Mouse (Mus musculus) kidney, adult 2 months (tissue): ENCODE results near the gene Pde6c. TPM values are rescaled to one million over a fixed set of nuclear protein-coding genes. Genes with fewer than 3 reads are reported as not detected.
A peak's percentile ranks its signal among the peaks of the same experiment; 100 is the strongest.

Experiments
- DNase-seq: peaks from one replicate; pipeline ENCODE4 v3.0.0; 2021
- H3K27ac ChIP-seq: fragments of 200-500 bp; 2 replicates; pipeline ENCODE4 v1.5.1; 2012; ENCODE audit warnings: low read depth, low read length, control low read depth, inconsistent platforms; ENCODE audit not compliant: insufficient read depth
- H3K27me3 ChIP-seq: fragments of 200-500 bp; replicated peaks from 2 replicates; pipeline ENCODE4 v1.6.1; 2012; ENCODE audit warnings: mild to moderate bottlenecking, moderate library complexity, low read length, inconsistent platforms; ENCODE audit not compliant: control insufficient read depth, insufficient read depth
- H3K36me3 ChIP-seq: fragments of 200-500 bp; 2 replicates; pipeline ENCODE4 v1.6.1; 2012; ENCODE audit warnings: mild to moderate bottlenecking, moderate library complexity, low read length, inconsistent platforms; ENCODE audit not compliant: control insufficient read depth, insufficient read depth
- H3K4me1 ChIP-seq: fragments of 200-500 bp; 2 replicates; pipeline ENCODE4 v1.6.1; 2011; ENCODE audit warnings: low read length; ENCODE audit not compliant: control insufficient read depth, insufficient read depth
- H3K4me3 ChIP-seq: fragments of 200-500 bp; 2 replicates; pipeline ENCODE4 v1.5.1; 2011; ENCODE audit warnings: mild to moderate bottlenecking, low read depth, low read length, control low read depth; ENCODE audit not compliant: insufficient read depth
- CTCF ChIP-seq: fragments of 200-500 bp; conservative IDR thresholded peaks from 2 replicates; pipeline ENCODE4 v1.5.1; 2011; ENCODE audit warnings: low read depth, mild to moderate bottlenecking, control low read depth, low read length, moderate library complexity, mixed read lengths; ENCODE audit not compliant: insufficient read depth, insufficient read length
- POLR2A ChIP-seq: fragments of 200-500 bp; IDR thresholded peaks from one replicate; pipeline ENCODE4 v1.6.1; 2011; ENCODE audit warnings: low read depth, low read length, control low read depth
- WGBS: fragments of 180-500 bp; shearing (Covaris S2); methylation state at CpG from one replicate; pipeline ENCODE4 v1.1.7; 2018; 5-methylcytosine and 5-hydroxymethylcytosine counted together
- polyA plus RNA-seq: library from polyadenylated mRNA; depleted of rRNA; stranded (reverse); fragments of >200 nt; gene quantifications from 2 replicates; pipeline ENCODE4 v1.2.3, GENCODE M21; 2012

The Pde6c gene
- polyA plus RNA-seq, 1 experiment, result not detected

GRCm38 (mm10) chr19:38123921-38124320, 8.7 kb upstream of the Pde6c start:
- no peak for DNase-seq
- no peaks in the 10 kb centered on the region for H3K36me3 ChIP-seq
- no peak overlapping the region for H3K27ac ChIP-seq
- no peak for TF ChIP-seq POLR2A
- TF ChIP-seq CTCF, result no peak
- WGBS, result 34% methylated on average over 9 of the region's 9 CpGs
- H3K4me3 ChIP-seq, result no peak overlapping the region
- H3K27me3 ChIP-seq, result no peaks in the 10 kb centered on the region
- H3K4me1 ChIP-seq, result no peaks in the 10 kb centered on the region

GRCm38 (mm10) chr19:38124401-38125218, 8.0 kb upstream of the Pde6c start:
- Histone ChIP-seq H3K36me3 (no peaks in the 10 kb centered on the region), H3K4me3 (peak overlapping the region; percentile 45), H3K27ac (no peak overlapping the region), H3K27me3 (no peaks in the 10 kb centered on the region), H3K4me1 (no peaks in the 10 kb centered on the region)
- peak; percentile 8 for DNase-seq
- no peak for TF ChIP-seq CTCF
- TF ChIP-seq POLR2A, result no peak
- 2% methylated on average over 65 of the region's 77 CpGs for WGBS

- H3K36me3 ChIP-seq, result no peaks in the 10 kb centered on the region
- peak within 1 kb of the TSS; percentile 45 for H3K4me3 ChIP-seq
- 58% methylated on average over 6 of the region's 6 CpGs for WGBS
- no peaks in the 10 kb centered on the region for H3K27me3 ChIP-seq
- DNase-seq, result no peak
- no peak within 1 kb of the TSS for H3K27ac ChIP-seq
- no peaks in the 10 kb centered on the region for H3K4me1 ChIP-seq
- TF ChIP-seq CTCF, result no peak
These were observed 7.4 kb upstream of the Pde6c start, which contains the start of gene Rbp4 for GRCm38 (mm10) chr19:38125219-38125610. TSS of gene Rbp4 (minus strand) at chr19:38125281.

GRCm38 (mm10) chr19:38126656-38127055, 5.9 kb upstream of the Pde6c start:
- H3K36me3 ChIP-seq, result no peaks in the 10 kb centered on the region
- 69% methylated on average over 8 of the region's 8 CpGs for WGBS
- no peaks in the 10 kb centered on the region for H3K4me1 ChIP-seq
- H3K4me3 ChIP-seq, result no peak overlapping the region
- H3K27ac ChIP-seq, result no peak overlapping the region
- H3K27me3 ChIP-seq, result no peaks in the 10 kb centered on the region
- TF ChIP-seq CTCF (no peak), POLR2A (no peak)
- no peak for DNase-seq

- DNase-seq, result no peak
- Histone ChIP-seq H3K4me3 (no peak overlapping the region), H3K27me3 (no peaks in the 10 kb centered on the region), H3K4me1 (no peaks in the 10 kb centered on the region), H3K27ac (no peak overlapping the region), H3K36me3 (no peaks in the 10 kb centered on the region)
- TF ChIP-seq POLR2A, result no peak
- TF ChIP-seq CTCF, result no peak
- WGBS, result 46% methylated on average over 11 of the region's 11 CpGs
These were observed 1.4 kb downstream of the Pde6c start for GRCm38 (mm10) chr19:38133986-38134385.

- TF ChIP-seq CTCF (no peak), POLR2A (no peak)
- 83% methylated on average over 6 of the region's 6 CpGs for WGBS
These were observed 2.2 kb downstream of the Pde6c start for GRCm38 (mm10) chr19:38134806-38135205.

GRCm38 (mm10) chr19:38143540-38144271, 11.1 kb downstream of the Pde6c start:
- TF ChIP-seq CTCF (no peak), POLR2A (no peak)
- no peak for DNase-seq
- Histone ChIP-seq H3K27ac (no peak overlapping the region), H3K4me3 (no peak overlapping the region), H3K36me3 (no peaks in the 10 kb centered on the region), H3K27me3 (no peaks in the 10 kb centered on the region), H3K4me1 (no peaks in the 10 kb centered on the region)
- 73% methylated on average over 4 of the region's 4 CpGs for WGBS

More at GRCm38 (mm10) chr19:38134806-38135205, 2.2 kb downstream of the Pde6c start:
- Histone ChIP-seq H3K27me3 (no peaks in the 10 kb centered on the region), H3K36me3 (no peaks in the 10 kb centered on the region), H3K4me1 (no peaks in the 10 kb centered on the region), H3K4me3 (no peak overlapping the region), H3K27ac (no peak overlapping the region)
- no peak for DNase-seq
